Mouse (Mus musculus): ENCODE measurements around the gene Ttc13. TPM values are rescaled to one million over a fixed set of nuclear protein-coding genes. Genes with fewer than 3 reads are reported as not detected.
A peak's percentile ranks its signal among the peaks of the same experiment; 100 is the strongest.

Ttc13 gene
- polyA plus RNA-seq (2012), result 0.42 and 0.44 TPM in 2 replicates

DNA sequence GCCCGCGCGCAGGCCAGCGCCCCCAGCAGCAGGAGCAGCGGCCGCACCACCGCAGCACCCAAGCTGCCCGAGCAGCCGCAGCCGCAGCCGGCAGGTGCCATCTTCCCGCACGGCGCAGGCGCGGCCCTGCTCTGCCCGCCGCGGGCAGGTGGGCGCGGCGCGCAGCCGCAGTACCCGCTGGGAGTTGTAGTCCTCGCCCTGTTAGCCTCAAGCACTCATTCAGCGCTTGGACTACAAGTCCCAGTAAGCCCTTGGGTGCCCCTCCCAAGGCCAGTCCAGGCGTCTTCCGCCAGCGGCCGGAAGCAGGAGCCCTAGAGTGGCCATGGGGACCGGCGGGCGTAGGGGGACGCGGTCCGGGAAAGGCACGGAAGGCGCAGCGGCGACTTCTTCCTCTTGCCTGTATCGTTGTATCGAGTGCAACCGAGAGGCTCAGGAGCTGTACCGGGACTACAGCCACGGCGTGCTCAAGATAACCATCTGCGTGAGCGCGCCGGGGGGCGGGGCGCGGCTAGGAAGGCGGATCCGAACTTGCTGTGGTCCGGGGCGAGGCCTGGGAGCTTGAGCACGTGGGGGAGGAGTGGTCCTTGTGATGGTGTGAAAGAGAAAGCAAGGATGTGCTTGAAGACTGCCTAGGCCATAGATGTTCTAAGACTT is at the start of gene Ttc13, which contains the start of gene Arv1:
Ttc13 (minus strand) TSS at position 122 of the 654 bp plus-strand sequence.
Arv1 (plus strand) TSS at position 278 of the 654 bp plus-strand sequence.
- Histone ChIP-seq H3K36me3 (ENCODE audit: control insufficient read depth) (peaks cover 23% of the 10 kb centered on the region), H3K4me3 (replicated peaks) (peak within 1 kb of the TSS; percentile 68), H3K4me1 (ENCODE audit: control insufficient read depth) (peaks cover 32% of the 10 kb centered on the region), H3K9me3 (ENCODE audit: control insufficient read depth, low read length) (no peaks in the 10 kb centered on the region), H3K27me3 (ENCODE audit: control insufficient read depth) (no peaks in the 10 kb centered on the region)
- TF ChIP-seq GATA1 (IDR thresholded peaks at IDR 0.05; ENCODE audit: low read length) (peak; percentile 74), TAL1 (IDR thresholded peaks at IDR 0.05; ENCODE audit: low read length) (no peak)

DNA sequence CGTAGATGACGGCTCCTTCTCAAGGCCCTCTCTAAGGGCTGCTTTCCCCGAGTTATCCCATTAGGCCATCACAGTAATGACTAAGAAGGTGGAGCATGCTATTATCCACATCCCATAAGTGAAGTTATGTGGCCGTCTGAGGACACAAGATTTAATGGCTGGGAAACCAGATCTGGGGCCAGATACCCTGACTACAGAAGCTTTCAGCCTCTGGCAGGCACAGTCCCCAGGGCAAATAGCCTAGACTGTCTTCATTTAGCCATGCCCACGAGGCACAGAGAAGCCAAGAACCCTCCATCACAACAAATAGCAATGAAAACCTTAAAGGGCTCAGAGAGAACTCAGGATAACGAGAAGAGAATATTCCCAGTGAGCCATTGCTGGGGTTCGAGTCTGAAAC is 41.3 kb upstream of the Ttc13 start:
- H3K4me3 ChIP-seq (replicated peaks), result no peak overlapping the region
- no peaks in the 10 kb centered on the region for H3K9me3 ChIP-seq (ENCODE audit: control insufficient read depth, low read length)
- H3K27me3 ChIP-seq (ENCODE audit: control insufficient read depth), result no peaks in the 10 kb centered on the region
- H3K36me3 ChIP-seq (ENCODE audit: control insufficient read depth), result no peaks in the 10 kb centered on the region
- TF ChIP-seq GATA1 (IDR thresholded peaks at IDR 0.05; ENCODE audit: low read length) (no peak), TAL1 (IDR thresholded peaks at IDR 0.05; ENCODE audit: low read length) (no peak)
- H3K4me1 ChIP-seq (ENCODE audit: control insufficient read depth), result no peaks in the 10 kb centered on the region

DNA sequence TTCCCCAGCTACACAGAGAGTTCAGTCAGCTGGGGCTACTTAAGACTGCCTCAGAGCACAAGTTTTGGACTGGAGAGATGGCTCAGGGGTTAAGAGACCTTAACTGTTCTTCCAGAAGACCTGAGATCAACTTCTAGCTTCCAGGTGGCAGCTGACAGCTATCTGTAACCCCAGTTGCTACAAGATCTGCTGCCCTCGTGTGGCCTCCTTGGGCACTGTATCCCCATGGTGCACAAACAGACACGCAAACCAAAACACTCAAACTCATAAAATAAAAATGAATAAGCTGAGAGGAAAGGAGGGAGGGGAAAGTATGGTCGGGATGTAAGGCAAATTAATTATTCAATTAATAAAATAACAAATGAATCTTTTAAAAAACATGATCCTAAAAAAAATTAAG is 36.8 kb upstream of the Ttc13 start:
- no peak overlapping the region for H3K4me3 ChIP-seq (replicated peaks)
- peaks cover 8% of the 10 kb centered on the region for H3K27me3 ChIP-seq (ENCODE audit: control insufficient read depth)
- H3K4me1 ChIP-seq (ENCODE audit: control insufficient read depth), result no peaks in the 10 kb centered on the region
- H3K9me3 ChIP-seq (ENCODE audit: control insufficient read depth, low read length), result no peaks in the 10 kb centered on the region
- no peaks in the 10 kb centered on the region for H3K36me3 ChIP-seq (ENCODE audit: control insufficient read depth)
- TF ChIP-seq GATA1 (IDR thresholded peaks at IDR 0.05; ENCODE audit: low read length), result no peak
- no peak for TF ChIP-seq TAL1 (IDR thresholded peaks at IDR 0.05; ENCODE audit: low read length)

DNA sequence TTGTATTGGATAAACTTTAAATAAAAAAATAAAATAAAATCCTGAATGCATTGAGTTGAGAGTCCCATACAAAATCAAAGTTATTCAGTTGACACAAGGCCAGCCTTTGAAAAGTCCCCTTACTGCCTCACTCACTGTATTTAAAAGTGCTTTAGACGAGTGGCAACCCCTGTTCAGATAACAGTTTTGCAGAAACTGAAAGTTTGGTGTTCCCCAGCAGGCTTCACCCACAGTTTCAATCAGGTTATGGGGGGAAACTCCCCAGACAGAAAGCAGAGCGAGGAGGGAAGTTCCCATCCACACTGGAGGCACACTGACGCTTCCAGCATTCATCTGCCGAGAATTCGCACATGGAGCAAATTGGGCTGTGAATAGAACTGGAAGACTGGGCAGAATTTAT is 34.8 kb upstream of the Ttc13 start:
- Histone ChIP-seq H3K36me3 (ENCODE audit: control insufficient read depth) (no peaks in the 10 kb centered on the region), H3K9me3 (ENCODE audit: control insufficient read depth, low read length) (no peaks in the 10 kb centered on the region), H3K4me3 (replicated peaks) (no peak overlapping the region), H3K4me1 (ENCODE audit: control insufficient read depth) (peaks cover 8% of the 10 kb centered on the region), H3K27me3 (ENCODE audit: control insufficient read depth) (peaks cover 26% of the 10 kb centered on the region)
- TF ChIP-seq TAL1 (IDR thresholded peaks at IDR 0.05; ENCODE audit: low read length) (no peak), GATA1 (IDR thresholded peaks at IDR 0.05; ENCODE audit: low read length) (no peak)

DNA sequence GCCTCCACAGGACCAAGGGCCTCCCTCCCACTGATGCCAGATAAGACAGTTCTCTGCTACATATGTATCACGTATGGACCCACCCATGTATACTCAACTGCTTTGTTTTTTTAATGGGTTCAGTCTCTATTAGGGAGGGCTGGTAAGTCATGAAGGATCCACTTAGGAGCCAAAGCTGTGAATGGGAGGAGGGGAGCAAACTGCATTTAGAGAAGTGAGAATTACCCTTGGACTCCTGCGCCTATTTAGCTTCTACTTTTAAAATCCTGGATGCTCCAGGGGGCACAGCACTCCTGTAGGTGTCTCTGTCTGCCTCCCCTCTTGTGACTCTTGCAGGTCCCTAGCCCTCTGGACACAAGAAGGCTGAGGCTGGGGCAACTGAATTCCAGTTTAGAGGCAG is 34.4 kb upstream of the Ttc13 start:
- no peak for TF ChIP-seq TAL1 (IDR thresholded peaks at IDR 0.05; ENCODE audit: low read length)
- no peak for TF ChIP-seq GATA1 (IDR thresholded peaks at IDR 0.05; ENCODE audit: low read length)
- Histone ChIP-seq H3K27me3 (ENCODE audit: control insufficient read depth) (peaks cover 31% of the 10 kb centered on the region), H3K36me3 (ENCODE audit: control insufficient read depth) (no peaks in the 10 kb centered on the region), H3K4me3 (replicated peaks) (no peak overlapping the region), H3K9me3 (ENCODE audit: control insufficient read depth, low read length) (no peaks in the 10 kb centered on the region), H3K4me1 (ENCODE audit: control insufficient read depth) (peaks cover 12% of the 10 kb centered on the region)

DNA sequence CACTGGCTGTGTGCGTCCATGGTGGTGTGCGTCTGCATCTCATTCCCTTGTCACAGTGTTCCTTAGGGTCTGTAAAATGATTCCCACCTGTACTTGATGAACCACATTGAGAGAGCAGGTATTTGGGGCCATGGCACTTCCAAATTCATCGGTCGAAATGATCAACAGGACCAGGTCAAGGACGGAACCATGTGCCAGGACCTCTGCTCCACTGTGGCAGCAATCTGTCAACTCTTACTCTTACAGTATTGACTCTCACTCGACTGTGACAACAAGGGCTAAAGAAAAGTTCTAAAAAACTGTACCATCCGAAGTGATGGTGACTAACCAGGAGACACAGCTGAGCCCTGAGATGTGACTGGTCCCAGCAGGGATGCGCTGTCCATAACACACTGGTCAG is 33.7 kb upstream of the Ttc13 start:
- Histone ChIP-seq H3K4me3 (replicated peaks) (no peak overlapping the region), H3K36me3 (ENCODE audit: control insufficient read depth) (no peaks in the 10 kb centered on the region), H3K27me3 (ENCODE audit: control insufficient read depth) (peaks cover 38% of the 10 kb centered on the region), H3K9me3 (ENCODE audit: control insufficient read depth, low read length) (no peaks in the 10 kb centered on the region), H3K4me1 (ENCODE audit: control insufficient read depth) (peaks cover 14% of the 10 kb centered on the region)
- TF ChIP-seq TAL1 (IDR thresholded peaks at IDR 0.05; ENCODE audit: low read length), result no peak
- TF ChIP-seq GATA1 (IDR thresholded peaks at IDR 0.05; ENCODE audit: low read length), result no peak

DNA sequence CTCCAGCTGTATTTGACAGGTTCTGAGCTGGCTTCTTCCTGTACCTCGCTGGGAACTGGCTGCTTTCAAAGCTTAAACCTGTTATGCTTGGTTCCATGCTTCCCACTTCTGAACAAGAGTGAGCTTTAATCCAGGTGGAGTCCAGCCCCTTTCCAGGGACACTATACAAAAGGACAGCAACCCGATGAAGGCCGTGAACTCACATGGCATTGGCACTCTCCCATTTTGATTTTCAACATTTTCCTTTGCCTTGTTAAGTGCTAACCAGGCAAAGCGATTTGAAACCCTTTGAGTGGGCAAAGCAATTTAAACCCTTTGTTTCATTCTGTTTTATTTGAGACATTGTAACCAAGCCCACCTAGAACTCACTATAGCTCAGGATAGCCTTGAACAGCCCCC is 33.0 kb upstream of the Ttc13 start:
- H3K9me3 ChIP-seq (ENCODE audit: control insufficient read depth, low read length), result no peaks in the 10 kb centered on the region
- no peak overlapping the region for H3K4me3 ChIP-seq (replicated peaks)
- H3K27me3 ChIP-seq (ENCODE audit: control insufficient read depth), result peaks cover 44% of the 10 kb centered on the region
- TF ChIP-seq TAL1 (IDR thresholded peaks at IDR 0.05; ENCODE audit: low read length) (no peak), GATA1 (IDR thresholded peaks at IDR 0.05; ENCODE audit: low read length) (no peak)
- no peaks in the 10 kb centered on the region for H3K36me3 ChIP-seq (ENCODE audit: control insufficient read depth)
- H3K4me1 ChIP-seq (ENCODE audit: control insufficient read depth), result peaks cover 14% of the 10 kb centered on the region

DNA sequence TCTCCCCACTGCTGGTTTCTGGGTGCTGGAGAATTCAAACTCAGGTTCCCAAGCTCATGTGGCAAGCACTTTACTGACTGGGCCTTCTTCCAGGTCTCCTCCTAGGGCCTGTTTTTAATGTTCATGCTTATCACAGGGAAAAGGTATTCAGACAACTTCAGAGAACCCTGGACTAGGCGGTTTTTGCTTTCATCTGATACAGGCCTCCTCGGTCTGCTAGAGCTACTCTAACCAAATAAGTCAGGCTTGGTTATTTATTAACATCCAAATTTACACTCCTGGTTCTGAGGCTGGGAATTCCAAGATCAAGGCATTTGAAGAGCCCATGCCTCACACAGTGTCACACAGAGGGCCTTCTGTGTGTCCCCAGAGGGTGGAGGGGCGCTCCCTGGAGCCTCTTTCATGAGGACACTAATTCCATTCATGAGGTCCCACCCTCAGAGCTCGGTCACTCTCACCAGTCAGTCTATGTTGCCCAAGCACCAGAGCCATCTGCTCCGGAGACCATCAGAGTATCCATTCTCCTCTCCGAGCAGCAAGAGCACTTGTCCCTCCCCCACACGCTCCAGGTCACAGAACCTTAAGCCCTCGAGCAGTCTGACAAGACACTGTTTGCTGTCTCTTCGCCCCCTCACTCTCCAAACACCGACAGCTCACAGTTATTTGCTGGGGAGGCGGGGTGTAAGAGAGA is 32.5 kb upstream of the Ttc13 start:
- H3K36me3 ChIP-seq (ENCODE audit: control insufficient read depth), result no peaks in the 10 kb centered on the region
- H3K27me3 ChIP-seq (ENCODE audit: control insufficient read depth), result peaks cover 50% of the 10 kb centered on the region
- H3K4me3 ChIP-seq (replicated peaks), result no peak overlapping the region
- TF ChIP-seq GATA1 (IDR thresholded peaks at IDR 0.05; ENCODE audit: low read length) (no peak), TAL1 (IDR thresholded peaks at IDR 0.05; ENCODE audit: low read length) (no peak)
- peaks cover 14% of the 10 kb centered on the region for H3K4me1 ChIP-seq (ENCODE audit: control insufficient read depth)
- H3K9me3 ChIP-seq (ENCODE audit: control insufficient read depth, low read length), result no peaks in the 10 kb centered on the region

DNA sequence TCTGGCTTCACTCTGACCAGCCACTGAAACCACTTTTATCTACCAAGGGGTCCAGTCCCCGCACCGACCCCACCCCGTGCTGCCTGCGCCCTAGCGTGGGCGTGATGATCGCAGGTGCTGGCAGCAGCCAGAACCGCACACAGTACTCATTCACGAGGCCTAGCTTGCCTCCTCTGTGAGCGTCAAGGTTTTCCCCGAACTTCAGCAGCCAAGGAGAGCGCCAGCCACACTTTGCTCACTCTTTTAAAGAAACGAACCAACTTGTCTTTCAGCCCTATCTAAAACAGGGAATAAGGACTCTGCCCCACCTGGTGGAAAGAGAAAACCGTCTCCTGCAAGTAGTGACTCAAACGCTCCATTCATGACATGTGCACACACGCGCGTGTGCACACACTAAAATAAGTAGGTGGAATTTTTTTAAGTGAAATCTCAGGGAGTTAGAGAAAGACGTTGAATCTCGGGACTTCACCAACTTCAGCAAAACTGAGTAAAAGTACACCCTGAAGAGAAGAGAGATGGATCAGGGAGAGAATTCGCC is 30.6 kb upstream of the Ttc13 start:
- TF ChIP-seq GATA1 (IDR thresholded peaks at IDR 0.05; ENCODE audit: low read length), result no peak
- no peak for TF ChIP-seq TAL1 (IDR thresholded peaks at IDR 0.05; ENCODE audit: low read length)
- Histone ChIP-seq H3K36me3 (ENCODE audit: control insufficient read depth) (no peaks in the 10 kb centered on the region), H3K4me1 (ENCODE audit: control insufficient read depth) (peaks cover 14% of the 10 kb centered on the region), H3K4me3 (replicated peaks) (no peak overlapping the region), H3K27me3 (ENCODE audit: control insufficient read depth) (peaks cover 60% of the 10 kb centered on the region), H3K9me3 (ENCODE audit: control insufficient read depth, low read length) (no peaks in the 10 kb centered on the region)

Measured in erythroblast, embryonic 14.5 days (primary cell).